Mouse (Mus musculus) lung, embryonic 14.5 days (tissue): ENCODE results near the gene Gopc. TPM values are rescaled to one million over a fixed set of nuclear protein-coding genes. Genes with fewer than 3 reads are reported as not detected.
"Not testable (repeated sequence)": the region's sequence is repeated elsewhere in the genome, so short reads cannot be mapped to it uniquely, and the experiment has no call there.

Experiments used
- ATAC-seq: fragments of 200-750 bp; cut with Nextera tagmentation; 2 replicates; pipeline ENCODE4 v1.8.0; 2017; ENCODE audit warnings: mild to moderate bottlenecking, moderate TSS enrichment, moderate library complexity; ENCODE audit not compliant: insufficient read depth
- DNase-seq: peaks from one replicate; pipeline ENCODE4 v3.0.0-alpha.2; 2015
- H3K27ac ChIP-seq: fragments of 300-500 bp; sonication (generic); 2 replicates; pipeline ENCODE4 v1.5.1; 2014; ENCODE audit warnings: low read depth, mild to moderate bottlenecking, moderate library complexity
- H3K27me3 ChIP-seq: fragments of 300-500 bp; sonication (generic); 2 replicates; pipeline ENCODE4 v1.6.1; 2014; ENCODE audit warnings: low read length, control low read depth; ENCODE audit not compliant: insufficient read depth
- H3K36me3 ChIP-seq: fragments of 300-500 bp; sonication (generic); 2 replicates; pipeline ENCODE4 v1.6.1; 2014; ENCODE audit warnings: control low read depth; ENCODE audit not compliant: insufficient read depth
- H3K4me1 ChIP-seq: fragments of 300-500 bp; sonication (generic); 2 replicates; pipeline ENCODE4 v1.6.1; 2014; ENCODE audit warnings: antibody characterized with exemption, control low read depth; ENCODE audit not compliant: insufficient read depth
- H3K4me2 ChIP-seq: fragments of 300-500 bp; sonication (generic); 2 replicates; pipeline ENCODE4 v1.6.1; 2014; ENCODE audit warnings: mild to moderate bottlenecking
- H3K4me3 ChIP-seq: fragments of 300-500 bp; sonication (generic); 2 replicates; pipeline ENCODE4 v1.5.1; 2014; ENCODE audit warnings: low read depth, low read length
- H3K9ac ChIP-seq: fragments of 300-500 bp; sonication (generic); 2 replicates; pipeline ENCODE4 v1.6.1; 2014
- H3K9me3 ChIP-seq: fragments of 300-500 bp; sonication (generic); 2 replicates; pipeline ENCODE4 v1.6.1; 2016; ENCODE audit warnings: low read depth, low read length, control low read depth
- CTCF ChIP-seq: IDR thresholded peaks from 2 replicates; pipeline ENCODE4 v1.5.1; 2016; ENCODE audit warnings: antibody characterized with exemption, low read depth
- WGBS: fragments of 180-500 bp; shearing (Covaris S2); extraction: QIAGEN DNeasy Blood & Tissue Kit; methylation state at CpG from one replicate; pipeline ENCODE4 v1.1.7; 2014; 5-methylcytosine and 5-hydroxymethylcytosine counted together
- polyA plus RNA-seq: library from polyadenylated mRNA; unstranded; fragments of >200 nt; fragmentation: Nextera tagmentation; extraction: Ambion mirVana; gene quantifications from 2 replicates; pipeline ENCODE4 v1.2.1, GENCODE M21; 2014

Gene Gopc
- polyA plus RNA-seq, 1 experiment from 2014 or later, result 22.6 TPM

DNA sequence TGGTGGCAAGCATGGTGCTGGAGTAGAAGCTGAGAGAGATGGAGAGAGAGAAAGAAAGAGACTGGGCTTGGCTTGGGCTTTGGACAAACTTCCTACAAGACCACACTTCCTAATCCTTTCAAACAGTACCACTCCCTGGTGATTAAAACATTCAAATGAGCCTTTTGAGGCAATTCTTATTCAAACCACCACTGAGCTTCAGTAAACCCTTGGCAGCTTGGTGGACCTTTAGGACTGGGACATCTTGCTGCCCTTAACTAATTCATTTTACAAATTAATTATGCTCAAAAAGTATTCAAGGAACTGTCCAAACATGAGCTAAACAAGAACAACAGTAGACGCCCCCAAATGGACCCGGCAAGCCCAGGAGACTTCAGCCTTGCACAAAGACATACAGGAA lies 86.0 kb downstream of the Gopc start:
- DNase-seq, result no peak
- Histone ChIP-seq H3K27ac (no peak overlapping the region), H3K4me1 (no peaks in the 10 kb centered on the region), H3K4me3 (no peak overlapping the region), H3K9ac (no peak overlapping the region), H3K27me3 (no peaks in the 10 kb centered on the region), H3K4me2 (no peak overlapping the region), H3K9me3 (no peaks in the 10 kb centered on the region), H3K36me3 (0 out of 2 replicates have a peak, but pooled peaks cover 4% of the 10 kb centered on the region)
- TF ChIP-seq CTCF, result no peak
- no peak for ATAC-seq
- 88% methylated on average over 2 of the region's 2 CpGs for WGBS

DNA sequence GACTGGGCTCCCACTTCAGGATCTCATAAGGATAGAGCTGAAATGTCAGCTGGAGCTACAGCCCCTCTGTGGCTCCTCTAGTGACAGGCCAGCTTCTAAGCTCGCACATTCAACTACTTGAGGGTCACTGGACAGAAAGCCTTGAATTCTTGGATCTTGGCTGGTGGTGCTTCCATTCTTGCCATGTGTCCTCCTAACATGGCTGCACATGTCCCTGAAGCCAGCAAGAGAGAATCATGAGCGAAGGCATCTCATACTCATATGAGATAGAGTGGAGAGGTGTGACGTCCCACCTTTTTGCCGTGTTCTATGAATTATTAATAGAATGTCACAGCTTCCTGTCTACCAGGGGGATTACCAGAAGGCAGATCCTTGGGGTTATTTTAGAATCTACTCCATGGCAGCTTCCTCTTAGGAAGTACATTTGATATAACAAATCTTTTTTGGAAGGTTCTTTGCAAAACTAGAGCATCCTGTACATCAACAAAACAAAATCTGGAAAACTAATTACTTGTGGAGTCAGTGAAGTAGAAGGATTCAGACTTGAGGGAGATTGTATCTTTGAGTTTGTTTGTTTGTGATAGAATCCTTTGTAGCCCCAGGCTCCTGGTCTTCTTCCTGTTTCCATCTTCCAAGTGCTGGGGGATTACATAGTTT lies 87.9 kb downstream of the Gopc start:
- no peak for ATAC-seq
- Histone ChIP-seq H3K9ac (no peak overlapping the region), H3K27me3 (no peaks in the 10 kb centered on the region), H3K9me3 (no peaks in the 10 kb centered on the region), H3K4me3 (no peak overlapping the region), H3K4me2 (no peak overlapping the region), H3K4me1 (no peaks in the 10 kb centered on the region), H3K27ac (no peak overlapping the region), H3K36me3 (0 out of 2 replicates have a peak, but pooled peaks cover 4% of the 10 kb centered on the region)
- 74% methylated on average over 4 of the region's 4 CpGs for WGBS
- no peak for TF ChIP-seq CTCF
- DNase-seq, result no peak

DNA sequence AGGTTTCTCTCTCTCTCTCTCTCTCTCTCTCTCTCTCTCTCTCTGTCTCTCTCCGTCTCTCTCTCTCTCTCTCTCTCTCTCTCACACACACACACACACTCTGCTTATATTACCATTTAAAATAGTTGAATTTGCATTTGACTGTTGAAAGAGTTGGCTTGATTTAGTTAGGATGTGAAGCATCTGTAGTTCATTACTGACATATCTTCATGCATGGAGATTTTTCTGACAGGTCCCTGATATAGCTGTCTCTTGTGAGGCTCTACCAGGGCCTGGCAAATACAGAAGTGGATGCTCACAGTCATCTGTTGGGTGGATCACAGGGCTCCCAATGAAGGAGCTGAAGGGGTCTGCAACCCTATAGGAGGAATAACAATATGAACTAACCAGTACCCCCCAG lies 89.5 kb downstream of the Gopc start:
- not testable (repeated sequence) for H3K27ac ChIP-seq, ATAC-seq, H3K4me1 ChIP-seq, DNase-seq, H3K9me3 ChIP-seq, H3K27me3 ChIP-seq, H3K36me3 ChIP-seq, H3K9ac ChIP-seq, H3K4me2 ChIP-seq, H3K4me3 ChIP-seq
- WGBS, result 81% methylated on average over 1 of the region's 1 CpGs

DNA sequence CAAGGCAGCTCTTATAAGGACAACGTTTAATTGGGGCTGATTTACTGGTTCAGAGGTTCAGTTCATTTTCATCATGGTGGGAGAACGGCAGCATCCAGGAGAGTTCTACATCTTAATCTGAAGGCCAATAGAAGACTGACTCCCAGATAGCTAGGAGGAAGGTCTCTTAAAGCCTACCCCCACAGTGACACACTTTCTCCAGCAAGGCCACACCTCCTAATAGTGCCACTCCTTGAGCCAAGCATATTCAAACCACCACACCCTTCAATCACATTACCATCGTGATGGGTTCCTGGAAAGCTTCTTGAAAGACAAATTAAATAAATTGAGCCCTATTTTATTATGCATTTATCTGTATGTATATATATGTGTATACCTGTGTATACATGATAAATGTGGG lies 92.7 kb downstream of the Gopc start:
- no peaks in the 10 kb centered on the region for H3K4me1 ChIP-seq
- 91% methylated on average over 3 of the region's 3 CpGs for WGBS
- ATAC-seq, result no peak

DNA sequence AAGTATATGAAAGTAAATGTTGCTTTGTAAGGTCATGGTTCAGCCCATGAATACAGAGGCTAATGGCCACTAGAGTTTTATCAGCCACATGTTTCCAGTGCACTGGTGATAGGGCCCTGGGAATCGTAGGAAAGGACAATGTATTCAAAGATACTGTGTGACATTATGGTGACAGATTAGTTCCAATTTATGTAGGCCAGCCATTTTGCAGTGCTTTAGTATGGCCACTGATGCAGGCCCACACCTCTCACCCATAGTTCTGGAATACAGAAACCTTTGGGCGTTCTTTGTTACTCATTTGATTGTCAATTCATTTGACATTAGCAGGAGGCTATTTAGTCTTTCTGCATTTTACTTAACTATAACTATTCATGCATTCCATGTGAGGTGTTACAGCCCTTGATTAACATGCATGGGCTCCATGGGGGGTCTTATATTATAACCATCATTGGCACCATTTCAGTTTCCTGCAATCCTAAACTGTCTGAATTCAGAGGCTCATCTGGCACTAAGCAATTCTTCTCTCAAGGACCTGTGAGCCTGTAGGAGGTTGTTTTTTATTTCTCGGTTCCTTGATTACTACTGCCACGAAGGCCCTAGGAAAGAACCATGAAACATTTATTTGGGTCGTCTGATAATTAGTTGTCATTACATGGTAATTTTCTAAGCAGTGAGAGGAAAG lies 93.9 kb downstream of the Gopc start:
- Histone ChIP-seq H3K4me2 (no peak overlapping the region), H3K36me3 (peaks cover 5% of the 10 kb centered on the region; the same call in 1 of the 2 replicates), H3K27me3 (no peaks in the 10 kb centered on the region), H3K9me3 (no peaks in the 10 kb centered on the region), H3K4me3 (no peak overlapping the region), H3K27ac (no peak overlapping the region), H3K9ac (no peak overlapping the region), H3K4me1 (no peaks in the 10 kb centered on the region)
- DNase-seq (no peak), ATAC-seq (no peak)
- TF ChIP-seq CTCF, result no peak
- 84% methylated on average over 5 of the region's 5 CpGs for WGBS

More for the DNA sequence above, 92.7 kb downstream of the Gopc start:
- H3K4me3 ChIP-seq, result no peak overlapping the region
- no peaks in the 10 kb centered on the region for H3K27me3 ChIP-seq
- H3K36me3 ChIP-seq, result peaks cover 5% of the 10 kb centered on the region; the same call in 1 of the 2 replicates
- H3K9me3 ChIP-seq, result no peaks in the 10 kb centered on the region
- DNase-seq, result no peak
- no peak overlapping the region for H3K27ac ChIP-seq
- H3K4me2 ChIP-seq, result no peak overlapping the region
- H3K9ac ChIP-seq, result no peak overlapping the region
- no peak for TF ChIP-seq CTCF

Other genes starting within 250 kb of the Gopc start
- gene Ros1, start 186.9 kb downstream of the Gopc start, polyA plus RNA-seq, result 0.07 TPM in 2 replicates
- gene Dcbld1, start 148.5 kb downstream of the Gopc start, polyA plus RNA-seq, result 23.4 and 24.5 TPM in 2 replicates
- not detected in 2 replicates for gene Gm26741, start 23.4 kb downstream of the Gopc start, polyA plus RNA-seq
- gene Nepn, start 6.8 kb upstream of the Gopc start, polyA plus RNA-seq, result not detected in 2 replicates
- 11.6 and 13.1 TPM in 2 replicates for gene Nus1, start 35.4 kb upstream of the Gopc start, polyA plus RNA-seq